Mouse (Mus musculus) right cerebral cortex, postnatal 10 days (tissue): ENCODE data around the gene Gnai2.

Experiments
- DNase-seq, 2 experiments: peaks; one replicate each; pipeline ENCODE4 v3.0.0; 2021; ENCODE audit warnings: low spot score in 2 of 2

Gnai2 gene

DNA sequence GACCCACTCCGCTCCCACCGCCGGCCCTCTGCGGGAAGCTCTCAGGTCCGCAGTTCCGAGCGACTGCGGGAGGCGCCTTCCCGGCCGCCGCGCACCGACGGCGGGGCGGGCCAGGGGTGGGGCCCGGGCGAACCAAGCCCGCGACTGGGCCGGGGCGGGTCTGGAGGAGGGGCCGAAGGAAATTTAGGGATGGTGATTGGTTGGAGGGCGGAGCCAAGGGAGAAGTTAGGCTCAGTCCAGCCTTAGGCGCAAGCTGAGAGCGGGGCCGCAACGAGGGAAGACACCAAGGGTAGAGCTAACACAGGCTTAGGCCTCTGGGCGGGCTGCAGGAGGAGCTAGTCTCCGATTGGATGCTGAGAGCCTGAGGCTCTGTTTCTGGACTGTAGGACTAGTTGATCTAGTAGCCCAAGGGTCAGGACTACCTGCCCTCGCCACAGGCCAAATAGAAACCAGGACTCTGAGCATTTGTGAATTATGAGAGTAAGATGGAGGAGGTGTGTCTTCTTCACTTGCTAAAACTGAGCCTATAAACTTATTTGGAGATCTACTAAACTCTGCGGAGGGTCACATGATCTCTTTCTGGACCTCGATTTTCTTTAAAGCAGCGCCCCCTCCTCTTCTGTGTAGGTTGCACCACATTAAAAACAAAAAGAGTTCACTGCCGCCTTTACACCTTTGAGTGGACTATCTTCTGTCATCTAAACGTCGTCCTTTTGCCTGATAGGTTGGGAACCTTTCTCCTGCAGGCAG is at the start of gene Gnai2:
Gnai2 (minus strand) TSS at position 89 of the 750 bp plus-strand sequence.
- peak; percentile 96 for DNase-seq

DNA sequence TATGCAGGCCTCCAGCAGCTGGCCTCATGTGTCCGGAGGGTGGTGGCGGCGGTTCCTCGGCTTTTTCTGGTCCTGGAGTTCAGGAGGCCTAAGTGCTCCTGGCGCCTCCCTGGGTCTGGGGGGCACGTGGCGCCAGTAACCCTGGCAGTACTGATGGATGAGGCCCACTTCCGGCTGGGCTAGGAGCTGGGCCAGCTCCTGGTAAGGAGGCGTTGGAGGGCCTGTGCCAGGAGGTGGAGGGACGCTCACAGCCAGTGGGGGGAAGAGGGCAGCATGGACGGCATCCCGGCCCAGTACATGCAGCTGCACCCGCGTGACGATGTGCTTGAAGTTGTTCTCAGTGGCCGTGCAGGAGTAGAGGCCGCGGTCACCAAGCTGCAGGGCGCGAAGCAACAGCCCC is 47.2 kb upstream of the Gnai2 start:
- no peak for DNase-seq

DNA sequence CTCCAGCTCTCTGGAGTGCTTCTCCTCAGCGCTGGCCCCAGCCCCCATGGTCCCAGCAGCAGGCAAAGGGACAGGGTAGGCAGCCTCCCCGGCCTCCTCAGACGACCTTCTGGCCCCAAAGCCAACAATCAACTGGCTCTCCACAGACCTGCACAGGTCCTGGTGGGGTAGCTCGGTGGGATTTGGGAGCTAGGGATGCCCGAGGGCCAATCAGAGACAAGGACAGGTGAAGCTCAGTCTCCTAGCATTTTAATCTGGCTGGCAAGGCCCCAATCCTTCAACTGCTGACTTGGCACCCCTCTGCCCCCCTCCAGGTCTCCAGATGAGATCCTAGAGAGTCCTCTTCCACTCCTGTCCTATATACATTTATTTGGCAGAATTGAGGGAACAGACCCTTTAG is 44.3 kb upstream of the Gnai2 start, which contains the start of gene Gnat1:
Gnat1 (minus strand) TSS at position 212 of the 400 bp plus-strand sequence.
- no peak for DNase-seq

DNA sequence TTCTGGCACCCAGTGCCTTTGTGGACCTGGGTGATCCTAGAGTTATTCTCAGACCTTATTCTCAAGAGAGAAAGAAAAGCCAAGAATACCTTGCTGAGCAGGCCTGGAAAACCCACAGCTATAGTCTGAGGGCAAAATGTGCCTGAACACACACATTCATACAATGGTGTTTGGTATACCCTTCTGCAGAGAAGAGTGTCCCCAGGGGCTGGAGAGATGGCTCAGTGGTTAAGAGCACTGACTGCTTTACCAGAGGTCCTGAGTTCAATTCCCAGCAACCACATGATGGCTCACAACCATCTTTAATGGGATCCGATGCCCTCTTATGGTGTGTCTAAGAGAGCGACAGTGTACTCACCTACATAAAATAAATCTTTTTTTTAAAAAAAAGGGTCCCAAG is 43.7 kb upstream of the Gnai2 start:
- no peak for DNase-seq

DNA sequence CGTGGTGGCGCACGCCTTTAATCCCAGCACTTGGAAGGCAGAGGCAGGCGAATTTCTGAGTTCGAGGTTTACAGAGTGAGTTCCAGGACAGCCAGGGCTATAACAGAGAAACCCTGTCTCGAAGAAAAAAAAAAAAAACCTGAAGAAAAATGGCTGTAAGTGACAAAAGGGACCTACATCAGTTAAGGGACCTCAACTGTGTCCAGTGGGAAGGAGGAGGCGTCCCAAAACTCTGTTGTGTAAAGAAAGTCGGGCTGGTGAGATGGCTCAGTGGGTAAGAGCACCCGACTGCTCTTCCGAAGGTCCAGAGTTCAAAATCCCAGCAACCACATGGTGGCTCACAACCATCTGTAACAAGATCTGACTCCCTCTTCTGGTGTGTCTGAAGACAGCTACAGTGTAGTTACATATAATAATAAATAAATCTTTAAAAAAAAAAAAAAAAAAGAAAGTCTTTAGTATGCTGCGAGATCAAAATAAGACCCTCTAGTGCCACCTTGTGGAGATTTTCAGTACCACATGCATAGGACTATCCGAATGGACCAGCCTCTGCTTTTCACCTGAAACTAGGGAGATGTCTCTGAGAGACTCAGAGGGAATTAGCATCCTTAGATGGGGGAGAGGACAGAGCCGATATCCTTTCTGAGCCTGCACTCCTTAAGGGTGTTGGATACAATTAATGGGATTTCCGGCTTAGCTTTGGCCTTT is 42.8 kb upstream of the Gnai2 start:
- DNase-seq, result peak; percentile 81 to 84

DNA sequence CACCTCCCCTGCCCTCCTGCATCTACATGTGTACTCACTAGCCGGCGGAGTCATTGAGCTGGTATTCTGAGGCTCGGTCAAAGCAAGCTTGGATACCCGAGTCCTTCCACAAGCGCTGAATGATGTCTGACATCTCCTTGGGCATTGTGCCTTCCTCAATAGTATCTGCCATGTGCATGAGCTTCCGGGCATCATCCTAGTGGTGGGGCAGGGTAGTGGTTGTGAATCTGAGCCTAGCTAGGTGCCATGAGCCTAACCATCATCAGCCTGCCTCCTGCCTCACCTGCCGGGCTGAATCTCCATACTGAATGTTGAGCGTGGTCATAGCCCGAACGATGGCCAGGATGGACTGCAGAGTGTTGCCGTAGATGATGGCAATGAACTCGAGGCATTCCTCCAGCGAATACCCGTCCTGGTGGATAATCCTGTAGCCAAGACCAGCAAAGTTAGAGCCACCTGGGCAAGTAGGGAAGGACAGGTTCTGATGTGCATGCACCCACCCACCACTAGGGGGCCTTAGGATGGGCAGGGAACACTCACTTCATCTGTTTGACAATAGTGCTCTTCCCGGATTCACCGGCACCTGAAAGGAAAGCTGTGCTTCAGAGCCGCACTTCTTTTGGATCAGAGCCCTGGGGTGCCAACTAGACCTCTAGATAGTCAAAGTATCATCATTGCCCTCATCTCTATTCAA is 42.1 kb upstream of the Gnai2 start:
- DNase-seq, result no peak

DNA sequence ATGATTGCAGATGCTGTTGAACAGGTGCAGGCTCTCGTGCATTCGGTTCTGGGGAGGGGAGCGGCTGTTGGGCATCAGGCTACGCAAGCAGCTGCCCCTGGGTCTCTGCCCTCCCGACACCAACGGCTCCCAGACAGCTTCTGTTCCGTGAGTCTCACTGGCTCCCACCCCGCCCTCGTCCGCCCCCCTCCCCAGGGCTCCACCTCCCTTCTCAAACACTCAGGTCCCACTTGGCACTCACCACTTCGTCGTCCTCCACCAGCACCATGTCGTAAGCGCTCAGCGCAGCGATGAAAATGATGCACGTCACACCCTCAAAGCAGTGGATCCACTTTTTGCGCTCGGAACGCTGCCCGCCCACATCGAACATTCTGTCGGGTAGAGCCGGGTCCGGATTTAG is 41.1 kb upstream of the Gnai2 start:
- peak in 1 of 2 experiments; percentile 55 for DNase-seq

DNA sequence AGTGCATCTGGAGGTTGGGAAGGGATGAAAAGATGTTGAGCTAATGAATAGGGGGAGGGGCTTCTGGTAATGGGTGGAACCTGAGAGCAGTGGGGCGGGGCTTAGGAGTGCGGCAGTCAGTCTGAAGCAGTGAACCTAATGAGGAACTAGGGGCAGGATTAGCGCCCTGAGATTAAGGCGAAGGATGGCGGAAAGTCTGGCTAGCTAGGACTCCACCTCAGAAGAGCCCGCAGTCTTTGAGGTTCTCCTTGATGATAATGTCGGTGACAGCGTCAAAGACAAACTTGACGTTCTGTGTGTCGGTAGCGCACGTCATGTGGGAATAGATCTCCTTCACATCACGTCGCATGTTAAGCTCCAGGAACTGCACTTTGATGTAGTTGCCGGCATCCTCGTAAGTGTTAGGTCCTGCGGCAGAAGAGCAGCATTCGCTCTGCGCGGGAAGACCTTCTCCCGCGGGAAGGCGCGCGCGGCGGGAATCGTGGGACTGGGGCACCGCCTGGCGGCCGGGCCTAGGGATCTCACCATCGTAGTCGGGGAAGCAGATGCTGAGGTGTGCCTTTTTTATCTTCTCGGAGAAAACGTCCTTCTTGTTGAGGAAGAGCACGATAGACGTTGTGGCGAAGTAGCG is 40.6 kb upstream of the Gnai2 start:
- peak; percentile 70 to 85 for DNase-seq

DNA sequence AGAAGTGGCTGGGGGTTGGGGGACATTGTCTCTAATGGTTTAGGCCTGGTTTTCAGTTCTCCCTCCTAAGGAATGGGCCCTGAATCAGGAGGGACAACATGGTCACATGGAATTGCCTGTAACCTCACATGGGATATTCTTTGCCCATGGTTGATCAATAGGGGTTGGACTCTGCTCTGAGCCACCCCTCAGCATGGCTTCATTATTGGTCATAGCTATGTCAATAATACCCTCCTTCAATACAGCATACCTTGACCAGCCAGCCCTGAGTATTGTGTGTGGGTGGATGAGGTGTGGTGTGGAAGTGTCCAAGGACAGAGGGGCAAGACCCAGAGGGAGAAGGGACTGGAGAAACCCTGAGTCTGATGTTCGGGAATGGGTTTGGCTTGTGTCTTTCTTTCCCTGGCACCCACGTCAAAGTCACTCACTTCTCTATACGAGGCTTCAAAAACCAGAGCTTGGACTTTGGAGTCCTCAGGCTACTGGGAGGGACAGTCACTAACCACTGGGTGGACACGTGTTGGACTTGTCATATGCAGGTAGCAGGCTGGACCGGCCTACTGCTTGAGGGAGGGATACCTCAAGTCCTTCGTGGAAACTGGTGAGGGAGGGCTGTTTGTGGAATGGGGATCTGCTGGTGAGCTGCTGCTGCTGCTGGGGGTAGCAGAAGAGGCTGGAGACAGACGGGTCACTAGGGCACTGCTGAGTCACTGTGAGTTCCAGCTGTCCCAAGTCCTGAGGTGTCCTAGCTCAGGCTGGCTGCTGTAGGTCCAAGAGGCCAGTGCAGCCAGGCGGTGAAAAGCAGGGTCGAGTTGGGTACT is 39.7 kb upstream of the Gnai2 start:
- no peak for DNase-seq

DNA sequence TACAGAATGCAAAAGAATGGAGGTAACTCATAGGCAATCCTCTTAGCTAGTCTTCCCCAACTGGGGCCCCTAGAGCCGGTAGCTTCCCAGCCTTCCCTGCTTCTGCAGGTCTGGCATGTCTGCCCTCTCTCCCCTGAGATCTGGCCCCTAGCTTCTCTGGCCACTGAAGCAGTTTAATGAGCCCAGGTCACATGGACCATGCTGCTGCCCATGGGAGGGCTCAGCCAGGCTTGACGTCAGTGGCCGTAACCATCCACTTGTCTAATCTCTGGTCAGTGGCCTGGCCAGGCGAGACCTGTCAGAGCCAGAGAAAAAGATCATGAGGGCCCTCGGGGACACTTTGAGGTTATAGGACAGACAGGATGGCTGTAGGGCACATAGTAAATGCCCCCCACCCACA is 35.1 kb upstream of the Gnai2 start:
- DNase-seq, result no peak

DNA sequence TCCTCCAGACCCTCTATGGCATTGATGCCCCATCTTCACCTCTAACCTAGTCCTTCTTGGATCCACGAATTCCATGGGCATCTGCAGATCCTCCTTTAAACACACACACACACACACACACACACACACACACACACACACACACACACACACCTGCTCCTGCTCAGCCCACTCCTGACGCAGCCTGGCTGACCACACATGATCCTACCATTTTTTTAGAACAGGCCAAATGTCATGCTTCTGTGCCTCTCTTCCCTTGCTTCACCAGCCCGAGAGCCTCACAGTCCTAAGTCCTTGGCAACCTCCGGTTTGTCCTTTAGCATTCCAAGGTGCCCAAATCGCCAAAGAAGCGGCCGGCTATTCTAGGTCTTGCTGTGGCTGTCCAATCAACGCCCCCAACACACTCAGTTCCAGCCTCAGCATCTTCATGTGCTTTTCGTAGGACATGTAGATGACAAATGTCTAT is 34.3 kb upstream of the Gnai2 start, which contains the start of gene Slc38a3:
Slc38a3 (minus strand) TSS at position 51 of the 466 bp plus-strand sequence.
- DNase-seq, result no peak

DNA sequence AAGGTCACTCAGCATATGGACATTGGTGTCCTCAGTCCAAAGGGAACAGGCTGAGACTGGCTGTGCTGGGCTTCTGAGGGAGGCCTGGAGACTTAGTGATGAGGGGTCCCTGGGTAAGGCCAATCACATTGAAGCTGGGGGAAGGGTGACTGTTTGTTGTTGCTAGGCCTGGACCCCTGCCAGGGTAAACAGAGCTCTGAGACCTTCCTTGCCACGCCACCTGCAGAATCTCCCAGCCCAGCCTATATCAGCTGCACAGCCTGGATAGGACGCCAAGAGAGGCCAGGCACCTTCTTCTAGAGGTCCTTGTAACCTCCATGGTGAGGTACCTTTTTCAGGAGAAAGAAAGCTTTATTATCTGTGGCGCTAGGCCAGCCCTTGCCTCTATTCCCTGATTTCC is 33.7 kb upstream of the Gnai2 start:
- DNase-seq, result no peak

DNA sequence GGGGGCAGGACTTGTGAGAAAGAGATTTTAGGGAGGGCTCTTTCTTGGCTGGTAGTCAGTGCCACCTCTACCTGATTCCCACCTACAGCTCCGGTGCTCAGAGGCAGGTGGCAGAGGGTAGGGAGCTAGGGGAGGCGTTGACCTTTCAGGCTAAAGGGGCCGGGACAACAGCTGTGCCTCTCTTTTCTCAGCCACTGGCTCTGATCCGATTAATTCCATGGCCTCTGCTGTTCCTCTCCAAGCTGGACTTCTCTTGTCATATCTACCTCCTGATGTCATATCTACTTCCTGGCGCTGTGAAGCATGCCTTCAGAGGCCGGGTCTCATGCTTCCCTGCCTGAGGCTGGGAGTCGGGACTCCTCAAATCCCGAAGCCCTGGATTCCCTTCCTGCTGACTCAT is 32.8 kb upstream of the Gnai2 start:
- DNase-seq, result no peak

DNA sequence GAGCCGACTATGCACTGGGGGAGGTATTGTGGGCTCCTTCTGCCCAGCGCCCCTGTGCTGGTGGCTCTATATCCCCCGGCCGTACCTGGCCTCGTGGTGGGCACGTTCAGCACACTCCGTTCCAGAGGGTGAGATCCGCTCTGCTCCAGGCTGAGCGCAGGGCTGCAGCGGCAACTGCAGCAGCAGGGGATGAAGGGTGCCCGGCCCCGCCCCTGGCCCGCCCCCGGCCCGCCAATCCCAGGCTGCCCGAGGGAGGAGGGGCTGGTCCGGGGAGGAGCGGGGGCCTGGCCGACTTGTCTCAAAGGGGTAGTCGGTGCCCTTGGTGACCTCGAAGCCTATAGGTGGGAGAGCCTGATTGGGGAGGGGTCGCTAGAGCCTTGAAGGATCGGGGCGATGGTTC is 32.1 kb upstream of the Gnai2 start:
- DNase-seq, result peak; percentile 62 to 66

DNA sequence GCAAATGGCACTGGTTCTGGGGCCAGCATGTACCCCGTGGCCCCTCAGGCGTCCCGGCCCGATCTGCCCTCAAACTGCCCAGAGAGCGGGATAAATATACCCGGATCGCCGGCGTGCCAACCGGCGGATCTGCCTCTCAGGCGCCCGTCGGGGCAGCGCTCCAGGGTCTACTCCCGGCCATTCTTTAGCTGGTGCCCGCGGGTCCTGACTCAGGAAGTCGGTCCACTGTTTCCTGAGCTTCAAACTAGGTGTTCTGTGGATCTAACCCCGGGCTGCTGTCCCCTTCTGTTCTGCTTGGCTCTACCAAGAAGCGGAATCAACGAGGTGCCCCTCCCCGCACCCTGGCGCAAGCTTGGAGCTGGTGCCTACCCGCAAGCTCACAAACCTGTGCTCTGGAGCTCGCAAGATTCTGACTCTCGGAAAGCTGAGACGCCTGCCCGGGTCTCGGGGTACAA is 31.6 kb upstream of the Gnai2 start:
- DNase-seq, result no peak

DNA sequence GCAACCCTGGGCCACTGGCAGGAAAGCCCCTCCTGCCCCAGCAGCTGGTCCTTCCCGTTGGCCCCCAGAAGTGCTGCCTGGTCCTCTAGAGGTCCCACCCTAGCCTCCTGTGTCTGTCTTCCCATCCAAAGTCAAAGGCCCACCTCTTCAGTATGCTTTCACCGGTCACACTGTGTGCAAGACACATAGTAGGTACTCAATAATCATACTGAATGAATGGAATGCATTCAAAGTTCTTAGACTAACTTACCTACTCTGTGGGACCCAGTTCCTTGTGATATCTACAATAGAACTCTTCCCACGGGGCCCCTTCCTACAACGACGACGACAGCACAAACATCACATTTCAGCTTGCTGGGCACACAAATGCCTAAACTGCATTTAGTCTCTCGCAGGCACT is 30.1 kb upstream of the Gnai2 start:
- no peak for DNase-seq

DNA sequence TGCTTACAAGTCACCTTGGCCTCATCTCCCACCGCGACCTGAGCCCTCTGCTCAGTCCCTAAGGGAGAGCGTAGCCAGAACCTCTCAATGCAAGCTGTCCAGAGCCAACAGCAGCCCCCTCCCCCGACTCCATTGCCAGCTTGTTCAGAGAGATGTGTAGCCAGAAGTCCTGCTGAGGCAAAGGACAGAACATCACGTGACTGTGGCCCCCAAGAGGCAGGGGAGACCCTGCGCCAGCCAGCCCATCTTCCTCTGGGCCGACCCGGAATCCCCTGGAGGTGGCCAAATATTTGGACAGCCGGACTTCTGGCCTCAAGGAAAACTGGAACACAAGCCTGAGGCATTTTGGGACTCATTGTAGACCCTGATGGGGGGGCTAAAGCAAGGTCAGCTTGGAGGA is 28.4 kb upstream of the Gnai2 start:
- no peak for DNase-seq

DNA sequence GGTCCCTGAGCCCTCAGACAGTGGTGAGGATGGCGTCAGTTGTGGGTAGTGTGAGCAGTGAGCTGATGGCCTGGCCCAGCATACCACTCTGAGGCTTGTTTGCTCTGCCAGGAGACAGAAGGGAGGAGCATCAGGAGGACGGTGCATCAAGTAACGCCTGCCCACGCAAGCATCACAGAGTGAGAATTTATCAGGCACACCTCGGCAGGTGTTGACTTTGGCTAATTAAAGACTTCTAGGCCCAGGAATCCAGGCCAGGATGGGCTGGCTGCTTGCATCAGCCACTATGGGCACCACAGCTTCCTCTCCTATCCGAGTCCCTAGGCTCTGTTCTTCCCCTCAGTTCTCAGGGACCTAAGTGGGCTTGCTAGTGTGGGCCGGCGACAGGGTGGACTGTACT is 27.2 kb upstream of the Gnai2 start:
- no peak for DNase-seq

DNA sequence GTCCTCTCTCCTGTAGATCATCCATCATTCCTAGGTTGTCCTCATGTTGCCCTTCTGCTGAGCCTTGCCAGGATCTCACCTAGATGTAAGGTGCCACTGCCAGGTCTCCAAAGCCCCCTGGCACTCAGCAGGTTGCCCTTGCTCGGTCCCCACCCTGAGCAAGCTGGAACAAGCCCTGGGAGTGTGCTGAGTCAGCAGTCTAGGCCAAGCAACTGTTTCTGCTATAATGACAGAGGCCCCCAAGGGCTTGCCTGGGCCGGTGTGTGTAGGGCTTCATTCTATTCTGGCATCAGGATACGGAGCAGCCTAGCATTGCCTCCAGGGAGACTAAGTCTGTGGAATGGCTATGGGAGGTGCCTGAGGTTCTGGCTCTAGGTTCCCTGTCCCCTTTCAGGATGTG is 25.6 kb upstream of the Gnai2 start:
- DNase-seq, result no peak

DNA sequence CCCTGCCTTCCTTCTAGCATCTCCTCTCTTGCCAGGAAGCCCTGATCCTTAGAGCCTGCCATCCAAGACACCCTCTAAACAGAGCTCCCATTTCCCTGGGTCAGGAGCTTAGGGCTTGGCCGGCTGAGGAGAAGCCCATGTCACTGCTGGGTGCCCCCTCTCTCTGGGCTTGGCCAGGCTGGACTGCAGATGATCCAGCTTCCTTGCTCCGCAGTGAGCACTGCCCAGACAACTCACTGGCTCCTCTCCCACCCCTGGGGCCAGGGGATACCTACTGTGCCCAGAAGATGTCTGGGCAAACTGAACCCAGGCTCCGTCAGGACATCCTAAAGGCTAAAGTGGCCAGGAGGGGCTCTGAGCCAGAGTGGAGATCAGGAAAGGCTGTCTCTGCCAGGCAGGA is 24.8 kb upstream of the Gnai2 start:
- DNase-seq, result peak in 1 of 2 experiments; percentile 54

DNA sequence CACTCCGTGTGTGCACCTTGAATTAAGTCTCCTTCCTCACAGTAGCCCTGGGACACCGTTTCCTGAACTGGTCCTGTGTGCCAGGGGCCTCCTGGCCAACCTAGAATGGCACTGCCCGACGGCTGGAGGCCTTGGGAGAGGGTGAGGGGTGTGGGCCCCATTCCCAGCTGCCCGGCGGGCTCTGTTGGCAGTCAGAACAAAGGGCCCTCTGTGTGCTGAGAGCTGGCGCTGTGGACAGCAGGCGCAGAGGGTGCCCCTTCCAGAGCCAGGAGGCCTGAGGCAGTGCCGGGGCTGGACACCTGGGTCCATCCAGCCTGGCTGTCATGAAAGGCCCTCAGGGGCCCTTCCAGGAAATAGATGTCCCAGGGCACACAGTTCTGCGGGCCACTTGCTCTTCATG is 24.4 kb upstream of the Gnai2 start:
- DNase-seq, result peak; percentile 88 to 89
